Mouse (Mus musculus) lung, postnatal 36 days (tissue): Measurements from ENCODE around the gene Ugt2b36.
"Not testable (repeated sequence)": the region's sequence is repeated elsewhere in the genome, so short reads cannot be mapped to it uniquely, and the experiment has no call there.

Source experiments
- DNase-seq: peaks from one replicate; pipeline ENCODE4 v3.0.0; 2022; ENCODE audit warnings: mixed read lengths

The Ugt2b36 gene

DNA sequence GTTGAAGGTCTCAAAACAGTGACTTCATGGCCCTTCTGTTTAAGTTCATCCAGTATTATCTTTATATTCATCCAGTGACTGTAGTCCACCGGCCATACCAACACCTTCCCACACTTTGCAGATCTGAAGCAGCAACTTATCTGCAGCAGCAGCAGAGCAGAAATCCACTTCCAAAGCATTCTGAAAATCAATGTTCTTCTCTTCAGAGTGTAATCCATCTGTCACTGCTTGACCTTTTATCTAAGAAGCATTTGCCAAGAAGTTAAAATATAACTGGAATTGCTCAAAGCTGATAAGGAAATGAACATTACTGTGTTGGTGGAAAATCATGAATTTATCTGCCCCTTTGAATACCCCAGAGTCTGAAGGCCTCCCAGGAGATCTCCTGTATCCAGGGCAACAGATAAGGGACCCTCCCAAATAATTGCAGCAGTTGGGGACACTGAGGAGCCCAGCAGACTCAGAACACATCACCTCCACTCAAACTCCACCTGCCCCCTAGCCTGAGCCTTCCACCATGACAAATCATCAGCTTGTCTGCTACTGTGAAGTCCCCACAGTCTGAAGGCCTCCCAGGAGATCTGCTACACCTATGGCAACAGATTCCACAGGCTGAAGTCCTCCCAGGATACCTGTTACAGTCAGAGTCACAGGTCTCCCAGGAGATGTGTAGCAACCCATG, at the start of gene Ugt2b36:
Gene Ugt2b36, minus strand, starts transcription at position 210 of the 682 bp plus-strand sequence.
- no peak for DNase-seq

DNA sequence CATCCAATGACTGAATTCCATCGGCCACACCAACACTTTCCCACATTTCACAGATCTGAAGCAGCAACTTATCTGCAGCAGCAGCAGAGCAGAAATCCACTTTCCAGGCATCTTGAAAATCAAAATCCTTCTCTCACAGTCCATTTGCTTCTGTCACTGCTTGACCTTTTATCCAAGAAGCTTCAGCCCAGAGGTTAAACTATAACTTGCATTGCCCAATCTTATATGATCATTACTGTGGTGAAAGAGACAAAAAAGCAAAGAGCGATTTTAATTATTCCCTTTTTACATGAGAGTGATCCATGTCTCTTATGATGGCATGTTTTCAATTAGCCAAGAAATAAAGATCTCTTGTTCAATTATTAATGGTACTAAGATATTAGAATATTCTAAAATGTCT, 47.8 kb upstream of the Ugt2b36 start, which contains the start of gene Ugt2b5:
Gene Ugt2b5, minus strand, starts transcription at position 123 of the 400 bp plus-strand sequence.
- not testable (repeated sequence) for DNase-seq

DNA sequence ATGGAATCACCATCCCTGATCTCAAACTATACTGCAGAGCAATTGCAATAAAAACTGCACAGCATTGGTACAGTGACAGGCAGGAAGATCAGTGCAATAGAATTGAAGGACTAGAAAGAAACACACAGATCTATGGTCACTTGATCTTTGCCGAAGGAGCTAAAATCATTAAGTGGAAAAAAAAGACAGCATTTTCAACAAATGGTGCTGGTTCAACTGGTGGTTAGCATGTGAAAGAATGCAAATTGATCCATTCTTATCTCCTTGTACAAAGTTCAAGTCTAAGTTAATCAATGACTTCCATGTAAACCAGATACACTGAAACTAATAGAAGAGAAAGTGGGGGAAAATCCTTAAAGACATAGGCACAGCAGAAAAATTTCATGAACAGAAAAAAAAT, 11.3 kb upstream of the Ugt2b36 start:
- not testable (repeated sequence) for DNase-seq

DNA sequence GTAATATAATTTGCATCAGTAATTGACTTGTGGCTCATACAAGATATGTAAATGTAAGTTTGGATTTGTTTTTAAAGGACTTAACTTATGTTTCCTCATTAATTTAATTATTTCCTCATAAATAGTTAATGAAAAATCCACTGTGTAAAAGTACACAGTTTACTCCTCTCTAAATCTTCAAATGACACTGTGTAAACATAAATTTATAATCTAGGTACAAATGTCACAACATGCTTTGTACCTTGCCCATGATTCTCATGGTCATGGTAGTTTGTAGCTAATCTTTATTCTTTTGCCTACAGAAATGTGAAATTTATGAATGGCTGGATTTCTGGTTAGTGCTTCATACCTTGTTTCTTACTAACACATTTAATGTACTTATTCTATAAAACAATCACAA, 1.2 kb downstream of the Ugt2b36 start:
- no peak for DNase-seq

GRCm38 (mm10) chr5:87089264-87089663, 3.1 kb downstream of the Ugt2b36 start:
- no peak for DNase-seq

GRCm38 (mm10) chr5:87086269-87086668, 6.1 kb downstream of the Ugt2b36 start:
- DNase-seq = no peak

DNA sequence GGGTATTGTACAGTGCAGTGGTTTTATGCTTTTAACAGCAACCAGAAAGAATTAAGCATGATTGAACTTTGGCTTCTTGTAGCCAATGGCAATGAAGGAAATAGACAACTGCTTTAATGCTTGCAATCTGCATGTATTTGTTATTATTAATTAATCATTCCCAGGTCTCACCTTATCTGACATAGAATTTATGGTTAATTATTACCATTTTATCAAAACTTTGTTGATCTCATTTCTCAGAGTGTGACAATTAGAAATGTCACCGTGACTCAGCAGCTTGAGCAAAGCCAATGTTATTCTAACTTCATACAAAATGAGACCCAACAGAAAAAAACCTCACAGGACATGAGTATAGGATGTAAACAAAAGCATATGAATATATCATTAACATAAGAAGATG, 61.7 kb downstream of the Ugt2b36 start:
- DNase-seq = no peak

GRCm38 (mm10) chr5:87027359-87027758, 65.0 kb downstream of the Ugt2b36 start:
- DNase-seq = peak; percentile 15
